11 mouse cellular contexts compared by ENCODE assay signal in genomic region chr12:70712322-70713024, GRCm38 (mm10).
DNase-seq lines count a peak whose midpoint lies in the region; ATAC-seq lines count a peak whose summit lies in the region.
"Had no signal": no experiment of that assay in that cellular context is flagged by ENCODE, and none has a peak within 500 bp of the region (broad histone marks: within the 10 kb centered on the region; RNA-seq: fewer than 3 reads in every experiment).

No protein-coding gene starts in this region.

- no peak overlapping the region for H3K4me3 ChIP-seq in kidney, embryonic 16.5 days (ENCODE audit: low read length)
- H3K4me3 ChIP-seq in forebrain, embryonic 14.5 days (ENCODE audit: low read depth, low read length): no peak overlapping the region

- H3K4me2 ChIP-seq in kidney, embryonic 16.5 days (replicated peaks; ENCODE audit: low read depth, low read length): no peak overlapping the region
- H3K4me2 ChIP-seq in forebrain, embryonic 14.5 days (ENCODE audit: low read length): no peak overlapping the region

- no peak for DNase-seq in kidney, postnatal 4 days
- peak; percentile 53 to 55 for DNase-seq in right cerebral cortex, adult 2 months (ENCODE audit: low spot score in 2 of 2)
- no peak for DNase-seq in right cerebral cortex, postnatal 4 days
- DNase-seq in brain, adult 2 months (ENCODE audit: low read depth, low spot score): peak; percentile 85
- peak; percentile 83 for DNase-seq in telencephalon, adult 2 months (ENCODE audit: low read depth, low spot score)
- no peak for DNase-seq in c-Kit-positive CD71-positive TER-119-positive erythroid progenitor cells, embryonic 14.5 days (ENCODE audit: low spot score)
- no peak for DNase-seq in forebrain, embryonic 14.5 days (ENCODE audit: low spot score)
- DNase-seq: gastrocnemius, postnatal 25 days; spleen, adult 18-20 months; thymus, postnatal 4 days had no signal

- 0 out of 2 replicates have a peak overlapping the region, but pooled peaks have one; percentile 11 for H3K27ac ChIP-seq in kidney, embryonic 16.5 days (ENCODE audit: low read length)
- H3K27ac ChIP-seq in forebrain, embryonic 14.5 days (ENCODE audit: low read depth, low read length): no peak overlapping the region

- no peaks in the 10 kb centered on the region for H3K27me3 ChIP-seq in kidney, embryonic 16.5 days (ENCODE audit: insufficient read depth, low read length)
- H3K27me3 ChIP-seq in forebrain, embryonic 14.5 days (replicated peaks; ENCODE audit: control insufficient read depth, insufficient read depth, low read length): no peaks in the 10 kb centered on the region

- no peak overlapping the region for H3K9ac ChIP-seq in kidney, embryonic 16.5 days (replicated peaks; ENCODE audit: low read length)
- no peak overlapping the region for H3K9ac ChIP-seq in forebrain, embryonic 14.5 days (ENCODE audit: low read length)

- ATAC-seq in kidney, embryonic 16.5 days (ENCODE audit: low FRiP score, low TSS enrichment): no peak
- no peak for ATAC-seq in forebrain, embryonic 14.5 days

- WGBS in kidney, embryonic 16.5 days: 24% methylated on average over 5 of the region's 5 CpGs
- 63% methylated on average over 5 of the region's 5 CpGs for WGBS in forebrain, embryonic 14.5 days

- no peaks in the 10 kb centered on the region for H3K36me3 ChIP-seq in kidney, embryonic 16.5 days (ENCODE audit: insufficient read depth, low read length)
- no peaks in the 10 kb centered on the region for H3K36me3 ChIP-seq in forebrain, embryonic 14.5 days (ENCODE audit: control insufficient read depth, insufficient read depth, low read length)

- no peaks in the 10 kb centered on the region for H3K9me3 ChIP-seq in kidney, embryonic 16.5 days (ENCODE audit: low read length)
- H3K9me3 ChIP-seq in forebrain, embryonic 14.5 days (replicated peaks; ENCODE audit: control insufficient read depth, low read length): no peaks in the 10 kb centered on the region

- H3K4me1 ChIP-seq in kidney, embryonic 16.5 days (ENCODE audit: insufficient read depth, low read length): peaks cover 22% of the 10 kb centered on the region
- H3K4me1 ChIP-seq in forebrain, embryonic 14.5 days (ENCODE audit: control insufficient read depth, insufficient read depth, low read length): no peaks in the 10 kb centered on the region

Comparison
In these comparisons a context has a peak if more than half of its experiments do, and no peak if none do; other contexts are left out.
1. DNase-seq: peak in right cerebral cortex, adult 2 months (2 of 2), brain, adult 2 months (single experiment) and telencephalon, adult 2 months (single experiment); none in kidney, postnatal 4 days (0 of 2), right cerebral cortex, postnatal 4 days (single experiment), c-Kit-positive CD71-positive TER-119-positive erythroid progenitor cells, embryonic 14.5 days (single experiment) and forebrain, embryonic 14.5 days (single experiment).